Mouse (Mus musculus) CH12F3 (cell line): ENCODE measurements around the gene F2r.

Experiments
- in situ Hi-C: fragments of 300-500 bp; cut with MboI; formaldehyde crosslinking; loops from 2 replicates; pipeline ENCODE4 v1.14.3; 2020; ENCODE audit warnings: low sequenced_read_pairs

The F2r gene

GRCm38 (mm10) chr13:95632144-95632543, 13.9 kb upstream of the F2r start:
- in situ Hi-C loops, result no loop called here

- in situ Hi-C loops, result no loop called here
Observed at GRCm38 (mm10) chr13:95630747-95631146, 12.5 kb upstream of the F2r start.

GRCm38 (mm10) chr13:95629751-95630150, 11.5 kb upstream of the F2r start:
- in situ Hi-C loops, result no loop called here

GRCm38 (mm10) chr13:95626696-95627095, 8.4 kb upstream of the F2r start:
- in situ Hi-C loops, result no loop called here

- in situ Hi-C loops, result no loop called here
Observed at GRCm38 (mm10) chr13:95623042-95623441, 4.8 kb upstream of the F2r start.

GRCm38 (mm10) chr13:95621563-95621962, 3.3 kb upstream of the F2r start:
- in situ Hi-C loops, result no loop called here

- in situ Hi-C loops, result no loop called here
Observed at GRCm38 (mm10) chr13:95618859-95619258, 572 bp upstream of the F2r start.

GRCm38 (mm10) chr13:95617671-95618171, 566 bp downstream of the F2r start:
- in situ Hi-C loops, result no loop called here

- in situ Hi-C loops, result no loop called here
Observed at GRCm38 (mm10) chr13:95617082-95617670, 1.1 kb downstream of the F2r start.

- in situ Hi-C loops, result no loop called here
Observed at GRCm38 (mm10) chr13:95616512-95616911, 1.8 kb downstream of the F2r start.

- in situ Hi-C loops, result no loop called here
Observed at GRCm38 (mm10) chr13:95614757-95615156, 3.5 kb downstream of the F2r start.

- in situ Hi-C loops, result no loop called here
Observed at GRCm38 (mm10) chr13:95612243-95612642, 6.0 kb downstream of the F2r start.

- in situ Hi-C loops, result no loop called here
Observed at GRCm38 (mm10) chr13:95611752-95612151, 6.5 kb downstream of the F2r start.

GRCm38 (mm10) chr13:95610786-95611562, 7.3 kb downstream of the F2r start:
- in situ Hi-C loops, result no loop called here

- in situ Hi-C loops, result no loop called here
Observed at GRCm38 (mm10) chr13:95609088-95609420, 9.2 kb downstream of the F2r start.

GRCm38 (mm10) chr13:95608416-95609087, 9.7 kb downstream of the F2r start:
- in situ Hi-C loops, result no loop called here

GRCm38 (mm10) chr13:95607019-95607418, 11.3 kb downstream of the F2r start:
- in situ Hi-C loops, result no loop called here

- in situ Hi-C loops, result no loop called here
Observed at GRCm38 (mm10) chr13:95604288-95604687, 14.0 kb downstream of the F2r start.

- in situ Hi-C loops, result no loop called here
Observed at GRCm38 (mm10) chr13:95599833-95600359, 18.4 kb downstream of the F2r start.

GRCm38 (mm10) chr13:95598232-95598920, 19.9 kb downstream of the F2r start:
- in situ Hi-C loops, result no loop called here

- in situ Hi-C loops, result no loop called here
Observed at GRCm38 (mm10) chr13:95597578-95597977, 20.7 kb downstream of the F2r start.
